Mouse (Mus musculus): Measurements from ENCODE around the gene Gm20838. TPM values are rescaled to one million over a fixed set of nuclear protein-coding genes. Genes with fewer than 3 reads are reported as not detected.
"Not testable (repeated sequence)": the region's sequence is repeated elsewhere in the genome, so short reads cannot be mapped to it uniquely, and the experiment has no call there.

The Gm20838 gene
- polyA plus RNA-seq (2012; rRNA removed): not detected in 2 replicates

DNA sequence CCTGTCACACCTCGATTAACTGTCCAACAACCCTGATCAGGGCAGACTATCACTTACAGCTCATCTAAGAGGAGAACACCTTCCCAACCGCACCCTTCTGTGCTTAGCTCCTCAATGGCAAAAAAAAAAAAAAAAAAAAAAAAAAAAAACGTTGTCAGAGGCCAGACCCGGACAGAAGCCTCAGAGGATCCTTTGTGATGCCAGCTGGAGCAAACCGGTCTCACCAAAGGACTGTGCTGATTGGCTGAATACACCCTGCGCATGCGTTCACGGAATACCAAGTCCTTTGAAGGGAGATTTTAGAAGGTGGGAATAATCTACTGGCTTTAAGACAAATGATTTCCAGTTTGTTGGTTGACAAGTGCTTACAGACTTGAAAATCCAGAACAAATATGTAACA is at the start of gene Gm20838:
Gene Gm20838, minus strand, starts transcription at position 101 of the 400 bp plus-strand sequence.
- H3K27ac ChIP-seq (ENCODE audit: control insufficient read depth, insufficient read depth, low read depth, low read length); H3K27me3 ChIP-seq (ENCODE audit: control insufficient read depth, insufficient read depth, low read length); H3K4me1 ChIP-seq (ENCODE audit: control insufficient read depth, insufficient read depth, low read length); H3K36me3 ChIP-seq (ENCODE audit: control insufficient read depth, insufficient read depth, low read length); H3K4me3 ChIP-seq (ENCODE audit: control insufficient read depth, low read depth, low read length): not testable (repeated sequence)
